Mouse (Mus musculus) megakaryocyte, embryonic 14.5 days (primary cell): ENCODE measurements at regions not wholly inside any gene's neighbourhood (a gene's known extent, or its start where the extent isn't known, plus 50 kb on each side); places are given as distances from the start of the nearest gene placed in this dataset.

Experiments
- FLI1 ChIP-seq: IDR thresholded peaks from 2 replicates; pipeline ENCODE4 v1.6.1; 2012; ENCODE audit warnings: low read length, inconsistent platforms, mixed read lengths
- GATA1 ChIP-seq: IDR thresholded peaks from 3 replicates; pipeline ENCODE4 v1.6.1; 2012; ENCODE audit warnings: mixed read lengths, low read length, inconsistent platforms, borderline replicate concordance

- no peak for TF ChIP-seq GATA1
- TF ChIP-seq FLI1 = no peak
These were observed 69.9 kb upstream of the Gm47985 start for GRCm38 (mm10) chr1:151112390-151112789.
